In the genomic region with DNA sequence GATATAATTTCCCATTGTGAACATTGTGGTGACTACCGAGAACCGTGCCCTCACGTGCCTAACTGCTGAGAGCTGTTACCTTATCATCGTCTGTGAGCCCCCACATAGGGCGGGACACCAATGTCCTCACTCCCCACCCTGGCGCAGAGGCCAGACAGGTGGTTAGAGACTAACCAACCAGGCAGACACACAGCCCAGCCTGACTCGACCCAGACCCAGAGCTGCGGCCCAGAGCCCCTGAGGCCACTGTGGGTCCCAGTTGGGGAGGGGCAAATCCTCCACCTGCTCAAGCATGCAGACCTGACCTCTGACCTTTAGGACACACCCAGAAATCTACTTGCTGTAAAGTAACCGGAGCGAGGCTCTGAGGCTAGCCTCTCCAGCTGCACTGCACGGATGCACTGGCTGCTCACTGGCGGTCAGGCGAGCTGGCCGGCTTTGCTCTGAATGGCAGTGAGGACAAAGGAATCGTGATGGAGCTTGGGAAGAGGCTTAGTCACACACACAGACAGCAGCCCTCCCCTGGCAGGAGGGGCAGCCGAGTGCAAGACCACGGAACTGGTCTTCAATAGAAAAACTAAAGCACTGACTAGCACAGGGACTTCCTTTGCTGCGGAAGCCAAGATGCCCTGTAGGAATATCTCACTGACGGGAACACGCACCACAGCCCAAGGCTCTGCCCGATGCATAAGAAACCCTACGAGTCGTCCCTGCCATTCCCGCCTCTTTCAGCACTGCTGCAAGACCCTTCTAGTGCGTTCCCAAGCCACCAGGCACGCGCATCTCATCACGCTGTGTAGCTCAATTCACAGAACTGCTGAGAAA, we compare ENCODE assay signal across 9 mouse cellular contexts. TPM values are rescaled to one million over a fixed set of nuclear protein-coding genes. Genes with fewer than 3 reads are reported as not detected.
DNase-seq lines count a peak whose midpoint lies in the region; ATAC-seq and TF ChIP-seq lines count a peak whose summit lies in the region.
"Had no signal": no experiment of that assay in that cellular context is flagged by ENCODE, and none has a peak within 500 bp of the region (broad histone marks: within the 10 kb centered on the region; RNA-seq: fewer than 3 reads in every experiment).

No protein-coding gene starts in this region.

- H3K9me3 ChIP-seq in embryonic facial prominence, embryonic 11.5 days (replicated peaks; ENCODE audit: control insufficient read depth, low read length): no peaks in the 10 kb centered on the region
- no peaks in the 10 kb centered on the region for H3K9me3 ChIP-seq in hindbrain, postnatal 0 days (ENCODE audit: low read length)
- H3K9me3 ChIP-seq in neural tube, embryonic 12.5 days: no peaks in the 10 kb centered on the region
- H3K9me3 ChIP-seq in limb, embryonic 10.5 days (replicated peaks): no peaks in the 10 kb centered on the region

- H3K4me2 ChIP-seq in embryonic facial prominence, embryonic 11.5 days (ENCODE audit: low read depth, low read length): no peak overlapping the region
- no peak overlapping the region for H3K4me2 ChIP-seq in hindbrain, postnatal 0 days (ENCODE audit: low read depth, low read length)
- no peak overlapping the region for H3K4me2 ChIP-seq in neural tube, embryonic 12.5 days (replicated peaks)

- ATAC-seq in embryonic facial prominence, embryonic 11.5 days (replicated peaks; ENCODE audit: insufficient number of reproducible peaks, low FRiP score, low TSS enrichment, low read depth): peak; percentile 39; the same call in 1 of the 2 replicates
- peak; percentile 75 for ATAC-seq in hindbrain, postnatal 0 days
- ATAC-seq in neural tube, embryonic 12.5 days (ENCODE audit: low FRiP score, low read depth): peak; percentile 48; the same call in 1 of the 2 replicates

- no peaks in the 10 kb centered on the region for H3K27me3 ChIP-seq in embryonic facial prominence, embryonic 11.5 days (ENCODE audit: control insufficient read depth, insufficient read depth, low read length)
- no peaks in the 10 kb centered on the region for H3K27me3 ChIP-seq in hindbrain, postnatal 0 days (ENCODE audit: insufficient read depth, low read length)
- H3K27me3 ChIP-seq in neural tube, embryonic 12.5 days (replicated peaks): no peaks in the 10 kb centered on the region
- H3K27me3 ChIP-seq in limb, embryonic 10.5 days (ENCODE audit: low read depth, poor library complexity, severe bottlenecking): no peaks in the 10 kb centered on the region

- H3K4me3 ChIP-seq in embryonic facial prominence, embryonic 11.5 days (ENCODE audit: low read depth, low read length): no peak overlapping the region
- no peak overlapping the region for H3K4me3 ChIP-seq in hindbrain, postnatal 0 days (ENCODE audit: low read length)
- no peak overlapping the region for H3K4me3 ChIP-seq in neural tube, embryonic 12.5 days
- H3K4me3 ChIP-seq in limb, embryonic 10.5 days: no peak overlapping the region

- no peak overlapping the region for H3K27ac ChIP-seq in embryonic facial prominence, embryonic 11.5 days (replicated peaks; ENCODE audit: low read depth, low read length)
- H3K27ac ChIP-seq in hindbrain, postnatal 0 days: peak overlapping the region; percentile 45
- H3K27ac ChIP-seq in neural tube, embryonic 12.5 days: no peak overlapping the region; the same call in 1 of the 2 replicates
- no peak overlapping the region for H3K27ac ChIP-seq in limb, embryonic 10.5 days

- 84% methylated on average over 28 of the region's 28 CpGs for WGBS in embryonic facial prominence, embryonic 11.5 days
- WGBS in hindbrain, postnatal 0 days: 50% methylated on average over 28 of the region's 28 CpGs
- 67% methylated on average over 28 of the region's 28 CpGs for WGBS in neural tube, embryonic 12.5 days
- 93% methylated on average over 28 of the region's 28 CpGs for WGBS in limb, embryonic 10.5 days

- H3K9ac ChIP-seq in embryonic facial prominence, embryonic 11.5 days (replicated peaks; ENCODE audit: low read length): no peak overlapping the region
- H3K9ac ChIP-seq in hindbrain, postnatal 0 days (replicated peaks; ENCODE audit: low read length): no peak overlapping the region
- no peak overlapping the region for H3K9ac ChIP-seq in neural tube, embryonic 12.5 days

- H3K36me3 ChIP-seq in embryonic facial prominence, embryonic 11.5 days (replicated peaks; ENCODE audit: control insufficient read depth, insufficient read depth, low read depth, low read length): peaks cover 45% of the 10 kb centered on the region
- peaks cover 68% of the 10 kb centered on the region for H3K36me3 ChIP-seq in hindbrain, postnatal 0 days (ENCODE audit: insufficient read depth, low read length)
- H3K36me3 ChIP-seq in neural tube, embryonic 12.5 days: peaks cover 79% of the 10 kb centered on the region
- H3K36me3 ChIP-seq in limb, embryonic 10.5 days: peaks cover 84% of the 10 kb centered on the region

- no peaks in the 10 kb centered on the region; the same call in 1 of the 2 replicates for H3K4me1 ChIP-seq in embryonic facial prominence, embryonic 11.5 days (ENCODE audit: control insufficient read depth, insufficient read depth, low read length)
- H3K4me1 ChIP-seq in hindbrain, postnatal 0 days (ENCODE audit: insufficient read depth, low read length): 0 out of 2 replicates have a peak, but pooled peaks cover 3% of the 10 kb centered on the region
- peaks cover 4% of the 10 kb centered on the region for H3K4me1 ChIP-seq in neural tube, embryonic 12.5 days
- H3K4me1 ChIP-seq in limb, embryonic 10.5 days: peaks cover 30% of the 10 kb centered on the region

- TF ChIP-seq CTCF in hindbrain, postnatal 0 days (IDR thresholded peaks at IDR 0.05; ENCODE audit: low read depth): no peak

- peak; percentile 26 for DNase-seq in kidney, postnatal 10 days
- DNase-seq in kidney, adult 11 months: no peak
- DNase-seq in embryonic facial prominence, embryonic 11.5 days (ENCODE audit: low spot score): peak; percentile 43
- DNase-seq in hindbrain, postnatal 0 days (ENCODE audit: low spot score): peak; percentile 59
- DNase-seq in adipocyte (ENCODE audit: low spot score): no peak
- DNase-seq in adrenal gland, adult 2 months: no peak
- DNase-seq in limb, embryonic 10.5 days (ENCODE audit: low spot score): no peak
- DNase-seq: cerebellum, adult 9-10 months had no signal

RNA-seq across cellular contexts. Expression of a gene that starts 8.7 kb away (rescaled TPM):
- 2.1 and 2.5 TPM in 2 replicates for polyA plus RNA-seq in embryonic facial prominence, embryonic 11.5 days (2014; fragmentation: Nextera tagmentation; extraction: Ambion mirVana)
- 2.8 and 4.9 TPM in 2 replicates for total RNA-seq in hindbrain, postnatal 0 days (2014; rRNA removed)
- 2.0 and 2.3 TPM in 2 replicates for polyA plus RNA-seq in hindbrain, postnatal 0 days (2015; fragmentation: Nextera tagmentation; extraction: Ambion mirVana)
- 3.0 and 3.5 TPM in 2 replicates for polyA plus RNA-seq in neural tube, embryonic 12.5 days (2016; fragmentation: Nextera tagmentation; extraction: Ambion mirVana)
- total RNA-seq in adrenal gland, adult 2 months (2021): 1 to 10 TPM; 8.9 to 9.2 TPM
- polyA plus RNA-seq in adrenal gland, adult 2 months (2012; rRNA removed): 15.7 and 16.9 TPM in 2 replicates
- 1.5 and 1.7 TPM in 2 replicates for polyA plus RNA-seq in limb, embryonic 10.5 days (2016; fragmentation: Nextera tagmentation; extraction: Ambion mirVana)

RNA-seq across cellular contexts. Expression of a gene that starts 54.3 kb away (rescaled TPM):
- 5.4 and 5.7 TPM in 2 replicates for polyA plus RNA-seq in embryonic facial prominence, embryonic 11.5 days (2014; fragmentation: Nextera tagmentation; extraction: Ambion mirVana)
- 14.6 and 19.7 TPM in 2 replicates for total RNA-seq in hindbrain, postnatal 0 days (2014; rRNA removed)
- 11.6 and 12.6 TPM in 2 replicates for polyA plus RNA-seq in hindbrain, postnatal 0 days (2015; fragmentation: Nextera tagmentation; extraction: Ambion mirVana)
- polyA plus RNA-seq in neural tube, embryonic 12.5 days (2016; fragmentation: Nextera tagmentation; extraction: Ambion mirVana): 12.4 and 13.7 TPM in 2 replicates
- total RNA-seq in adrenal gland, adult 2 months (2021): 10 to 100 TPM in 1 of 2 experiments, 1 to 10 TPM in 1; 8.8 to 10.7 TPM
- polyA plus RNA-seq in adrenal gland, adult 2 months (2012; rRNA removed): 5.2 and 5.3 TPM in 2 replicates
- polyA plus RNA-seq in limb, embryonic 10.5 days (2016; fragmentation: Nextera tagmentation; extraction: Ambion mirVana): 5.3 and 7.3 TPM in 2 replicates

Comparison
In these comparisons a context has a peak if more than half of its experiments do, and no peak if none do; other contexts are left out.
1. DNase-seq: peak in kidney, postnatal 10 days (single experiment), embryonic facial prominence, embryonic 11.5 days (single experiment) and hindbrain, postnatal 0 days (single experiment); none in kidney, adult 11 months (single experiment), adipocyte (single experiment), adrenal gland, adult 2 months (single experiment) and limb, embryonic 10.5 days (single experiment).
2. Peak in every context shown above with its lines, with median percentiles within 50 percentile points of each other: ATAC-seq.